Mouse (Mus musculus): ENCODE measurements around the gene Elfn2.

Gene Elfn2

DNA sequence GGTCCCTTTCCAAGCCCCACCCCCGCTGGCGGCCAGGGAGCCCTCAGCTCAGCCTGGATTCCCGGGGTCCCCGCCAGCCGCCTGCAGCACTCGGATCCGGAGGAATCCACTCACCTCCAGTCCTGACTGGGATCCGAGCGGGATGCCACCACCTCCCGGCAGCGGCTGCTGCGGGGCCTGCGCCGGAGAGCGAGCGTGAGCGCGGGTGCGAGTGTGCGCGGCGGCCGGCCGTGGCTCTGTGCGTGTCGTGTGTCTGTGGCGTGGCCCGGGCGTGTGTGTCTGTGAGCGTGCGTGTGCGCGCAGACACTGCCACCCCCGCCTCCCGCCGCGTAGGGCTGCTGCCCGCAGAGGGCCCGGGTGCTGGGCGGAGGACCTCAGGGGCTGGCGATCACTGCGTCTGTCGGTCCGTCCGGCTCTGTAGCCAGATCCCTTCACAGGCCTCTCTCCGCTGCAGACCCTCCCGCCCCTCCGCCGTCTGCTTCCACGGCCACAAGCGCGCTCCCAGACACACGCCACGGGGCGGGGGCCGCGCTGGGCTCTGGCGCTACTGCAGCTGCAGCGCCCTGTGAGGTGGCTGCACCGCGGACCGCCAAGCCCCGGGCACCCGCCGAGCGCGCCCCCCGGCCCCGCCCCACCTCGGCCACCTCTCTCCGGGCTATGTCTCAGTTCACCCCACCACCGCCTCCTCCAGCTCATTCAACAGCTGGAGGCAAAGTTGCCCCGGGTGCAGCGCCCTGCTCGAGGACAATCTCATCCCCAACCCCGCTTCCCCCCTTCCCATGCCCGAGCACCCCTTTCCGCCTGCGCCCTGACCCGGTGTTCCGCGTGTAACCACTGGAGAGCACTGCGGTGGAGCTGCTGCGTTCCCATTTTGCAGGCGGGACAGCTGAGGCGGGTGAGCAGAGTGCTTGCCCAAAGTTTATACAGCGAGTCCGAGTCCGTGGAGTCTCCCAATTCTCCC is at the start of gene Elfn2:
Elfn2 (minus strand) TSS at position 482 of the 961 bp plus-strand sequence.
- DNase-seq (ENCODE audit: low read depth): no peak

DNA sequence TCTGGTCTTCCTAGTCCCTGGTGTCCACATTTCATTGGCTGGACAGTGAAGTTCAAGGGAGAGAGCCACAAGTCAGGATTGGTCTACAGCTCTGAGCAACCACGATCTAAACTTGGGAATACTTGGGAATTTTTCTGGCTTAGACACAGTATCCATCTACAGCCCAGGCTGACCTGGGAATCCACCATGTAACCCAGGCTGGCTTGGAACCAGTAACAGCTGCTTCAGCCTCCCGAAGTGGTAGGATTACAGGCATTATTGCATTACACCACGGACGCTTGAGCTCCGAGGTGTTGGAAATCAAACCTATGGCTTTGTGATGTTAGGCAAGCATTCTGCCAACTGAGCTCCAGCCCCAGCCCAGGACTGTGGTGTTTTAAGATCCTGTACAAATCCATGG is 45.1 kb upstream of the Elfn2 start:
- DNase-seq (ENCODE audit: low read depth): no peak

DNA sequence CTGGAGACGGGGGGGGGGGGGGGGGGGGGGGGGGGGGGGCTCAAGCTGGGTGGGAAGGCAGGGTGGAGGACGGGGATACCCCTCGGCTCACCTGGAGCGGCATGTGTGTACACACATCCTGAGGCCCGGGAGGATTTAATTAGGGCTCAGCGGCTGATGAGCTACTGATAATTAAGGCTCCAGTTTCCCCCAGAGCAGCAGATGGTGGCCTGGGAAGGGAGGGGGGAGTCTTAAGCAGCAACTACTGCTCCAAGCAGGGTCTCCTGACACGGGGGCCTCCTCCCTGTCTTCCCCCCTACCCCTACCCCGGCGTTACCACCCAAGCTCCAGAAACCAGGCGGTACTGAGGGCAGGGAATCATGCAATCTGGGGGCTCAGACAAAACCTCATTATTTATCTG is 44.6 kb upstream of the Elfn2 start:
- DNase-seq (ENCODE audit: low read depth): no peak

DNA sequence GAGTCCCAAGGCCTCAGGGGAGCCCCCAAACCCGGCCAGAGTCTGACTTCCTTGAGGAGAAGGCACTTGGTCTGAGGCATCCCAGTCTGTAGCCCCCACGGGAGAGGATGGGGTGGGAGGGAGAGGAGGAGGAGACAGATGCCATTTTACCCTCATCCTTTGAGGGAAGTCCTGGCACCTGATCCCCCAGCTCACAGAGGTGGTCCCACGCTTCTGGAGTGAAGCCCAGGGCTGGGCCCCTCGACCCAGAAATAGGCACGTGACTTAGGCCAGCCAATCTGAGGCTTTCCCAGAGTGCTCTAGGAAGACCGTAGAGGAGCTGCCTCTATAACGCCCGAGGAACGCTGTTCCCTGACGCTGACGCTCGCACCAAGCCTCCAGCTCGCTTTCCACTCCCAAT is 42.5 kb upstream of the Elfn2 start:
- no peak for DNase-seq (ENCODE audit: low read depth)

DNA sequence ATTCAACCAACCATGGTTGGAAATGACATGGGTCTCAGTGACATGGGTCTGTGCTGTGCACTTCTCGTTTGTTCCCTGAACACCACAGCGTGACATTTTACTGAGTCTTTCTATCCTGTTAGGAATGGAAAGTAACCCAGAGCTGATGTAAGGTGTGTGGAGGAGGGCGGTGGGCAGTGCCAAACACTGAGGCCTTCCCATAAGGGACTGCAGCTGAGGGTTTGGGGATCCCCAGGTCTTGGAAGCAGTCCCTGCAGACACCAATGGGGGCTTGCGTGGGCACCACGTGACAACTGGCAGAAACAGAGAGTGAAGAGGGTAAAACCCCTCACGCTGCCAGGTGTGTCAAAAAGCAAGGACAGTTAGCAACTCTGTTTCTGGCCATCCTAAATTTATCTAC is 39.6 kb upstream of the Elfn2 start:
- DNase-seq (ENCODE audit: low read depth): no peak

DNA sequence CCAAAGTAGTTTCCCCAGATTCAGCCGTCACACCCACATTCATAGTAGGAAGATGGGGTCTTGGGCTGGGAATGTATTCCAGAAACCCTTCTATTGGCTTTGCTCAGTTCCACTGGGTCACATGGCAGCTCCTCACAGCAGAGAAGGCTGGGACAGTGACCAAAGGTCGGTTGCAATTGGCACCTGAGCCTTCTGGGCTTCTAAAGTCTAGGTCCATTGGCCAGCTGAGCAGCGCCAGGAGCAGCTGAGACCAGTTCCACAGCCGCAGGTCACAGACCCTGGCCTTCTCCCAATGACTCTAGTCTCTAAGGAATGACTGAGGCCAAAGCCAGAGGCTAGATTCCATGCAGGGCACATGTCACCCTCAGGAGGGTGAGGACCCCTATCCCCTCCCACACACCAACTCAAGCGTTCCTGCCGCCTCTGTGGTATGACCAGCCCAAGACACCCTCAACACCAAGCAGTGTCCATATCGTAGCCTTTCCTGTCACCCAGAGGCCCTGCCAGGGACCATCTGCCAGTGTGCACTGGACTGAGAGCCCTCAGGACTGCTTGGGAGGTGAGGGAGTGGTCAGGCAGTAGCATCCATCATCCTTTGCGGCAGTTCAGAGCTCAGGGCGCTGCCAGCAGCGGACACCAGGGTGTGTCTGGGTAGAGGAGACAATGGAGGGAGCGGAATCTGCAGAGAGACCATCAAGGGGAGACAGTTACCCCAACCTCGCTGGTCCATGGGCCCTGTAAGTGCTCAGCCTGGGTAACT is 37.6 kb upstream of the Elfn2 start:
- no peak for DNase-seq (ENCODE audit: low read depth)

DNA sequence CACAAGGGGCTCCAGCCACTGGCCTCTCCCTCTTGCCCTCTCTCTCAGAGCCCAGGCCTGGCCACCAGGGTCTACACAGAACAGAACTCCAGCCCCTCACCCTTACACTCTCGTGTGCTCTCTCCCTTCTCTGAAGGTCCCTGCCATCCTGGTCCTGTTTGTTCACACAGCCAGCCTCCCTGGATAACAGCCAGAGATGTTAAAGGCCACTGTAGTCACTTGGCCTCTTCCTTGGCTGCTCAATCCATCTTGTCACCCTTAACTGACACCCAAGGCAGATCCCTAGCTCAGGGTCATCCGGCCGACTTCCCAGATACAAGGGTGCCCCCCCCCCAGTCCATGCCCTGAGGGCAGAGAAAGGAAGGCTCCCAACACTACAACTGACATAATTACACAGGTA is 36.7 kb upstream of the Elfn2 start:
- no peak for DNase-seq (ENCODE audit: low read depth)

DNA sequence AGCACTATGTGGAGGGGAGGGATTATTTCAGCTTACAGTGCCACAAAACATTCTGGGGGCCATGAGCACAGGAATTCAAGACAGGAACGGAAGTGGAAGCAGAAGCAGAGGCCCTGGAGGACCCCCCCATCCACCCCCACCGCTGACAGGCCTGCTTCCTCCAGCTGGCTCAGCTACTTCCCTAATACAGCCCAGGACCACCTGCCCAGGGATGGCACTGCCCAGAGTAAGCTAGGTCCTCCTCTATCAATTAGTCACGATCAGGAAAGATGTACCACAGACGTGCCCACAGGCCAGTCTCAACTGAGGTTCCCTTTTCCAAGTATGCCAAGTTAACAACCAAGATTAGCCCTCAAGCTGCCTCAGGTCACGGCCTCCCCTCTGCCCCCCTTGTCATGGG is 35.6 kb upstream of the Elfn2 start:
- no peak for DNase-seq (ENCODE audit: low read depth)

DNA sequence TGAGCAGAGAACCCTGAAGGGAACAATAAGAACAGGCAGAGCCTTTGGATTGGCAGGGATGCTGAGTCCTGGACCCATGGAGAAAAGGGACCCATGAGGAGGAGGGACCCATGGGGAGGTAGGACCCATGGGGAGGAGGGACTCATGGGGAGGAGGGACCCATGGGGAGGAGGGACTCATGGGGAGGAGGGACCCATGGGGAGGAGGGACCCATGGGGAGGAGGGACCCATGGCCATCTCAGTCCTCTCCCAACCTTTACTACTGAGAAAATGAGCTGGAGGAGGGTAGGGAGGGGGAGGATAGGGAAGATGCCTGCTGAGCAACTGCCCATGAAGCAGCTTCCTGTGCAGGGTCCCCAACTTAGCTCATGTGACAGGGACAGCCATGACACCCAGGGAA is 34.4 kb upstream of the Elfn2 start:
- DNase-seq (ENCODE audit: low read depth): no peak

DNA sequence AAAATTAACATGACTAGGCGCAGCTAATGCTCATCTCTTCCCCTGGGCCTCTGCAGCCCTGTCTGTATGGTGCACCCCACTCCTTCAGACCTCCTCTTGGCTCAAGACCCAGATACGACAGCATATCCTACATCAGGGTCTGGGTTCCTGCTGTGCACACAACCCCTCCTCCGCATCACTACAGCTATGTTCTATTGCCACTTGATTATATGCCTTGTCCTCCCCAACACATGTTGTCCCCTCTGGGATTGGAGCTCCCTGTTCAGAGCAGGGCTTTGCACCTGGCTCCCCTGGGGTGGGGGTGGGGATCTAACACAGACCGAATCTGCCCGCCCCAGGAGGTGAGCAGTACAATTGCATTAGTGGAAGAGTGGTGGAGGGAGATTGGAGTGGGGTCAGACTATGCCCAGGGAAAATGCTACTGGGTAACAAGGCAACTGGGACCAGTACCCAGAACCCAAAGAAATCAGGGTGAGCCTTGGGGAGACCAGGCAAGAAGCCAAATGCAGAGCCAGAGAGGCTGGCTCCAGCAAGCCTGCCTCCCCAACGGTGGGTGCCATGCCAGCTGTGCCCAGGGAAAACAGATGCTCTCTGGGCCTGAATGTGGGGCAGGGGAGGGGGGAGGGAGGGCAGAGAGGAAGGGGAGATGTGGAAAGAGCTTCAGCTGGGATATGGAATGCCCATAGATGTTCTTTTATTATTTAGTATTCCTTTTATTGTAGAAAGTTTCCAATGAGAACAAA is 32.2 kb upstream of the Elfn2 start:
- DNase-seq (ENCODE audit: low read depth): no peak

DNA sequence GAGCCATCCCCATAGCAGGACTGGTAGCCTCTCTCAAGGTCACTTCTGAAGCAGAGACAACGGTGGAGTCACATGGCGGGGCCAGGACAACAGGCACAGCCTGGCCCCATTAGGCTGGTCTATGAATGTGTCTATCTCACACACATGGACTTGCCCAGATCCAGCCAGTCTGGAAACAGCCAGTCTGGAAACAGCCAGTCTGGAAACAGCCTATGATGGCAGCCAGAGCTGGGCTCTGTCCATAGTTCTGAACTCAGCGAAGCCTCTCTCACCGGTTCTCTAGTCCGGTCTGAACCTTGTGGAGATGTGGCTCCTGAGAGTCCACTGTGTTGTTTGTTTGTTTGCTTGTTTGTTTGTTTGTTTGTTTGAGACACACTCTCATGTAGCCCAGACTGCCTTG is 31.3 kb upstream of the Elfn2 start:
- no peak for DNase-seq (ENCODE audit: low read depth)

DNA sequence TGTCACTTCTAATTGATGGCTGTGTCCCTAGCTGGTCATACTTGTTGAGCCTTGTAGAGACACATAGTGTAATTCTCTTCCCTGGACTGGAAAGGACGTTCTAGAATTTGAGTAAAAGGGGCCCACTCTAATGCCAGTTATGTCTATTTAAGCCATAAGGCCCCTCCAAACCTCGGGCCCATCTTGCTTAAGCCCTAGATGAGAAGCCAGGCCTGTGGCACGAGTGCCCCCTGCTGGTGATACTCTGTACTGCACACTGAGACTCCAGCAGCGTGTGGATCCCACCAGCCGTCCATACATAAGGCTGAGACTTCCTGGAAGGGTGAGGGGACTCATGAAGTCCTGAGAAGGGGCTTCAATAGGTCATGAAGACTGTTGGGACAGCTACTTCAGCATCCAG is 25.6 kb upstream of the Elfn2 start:
- peak; percentile 25 for DNase-seq (ENCODE audit: low read depth)

DNA sequence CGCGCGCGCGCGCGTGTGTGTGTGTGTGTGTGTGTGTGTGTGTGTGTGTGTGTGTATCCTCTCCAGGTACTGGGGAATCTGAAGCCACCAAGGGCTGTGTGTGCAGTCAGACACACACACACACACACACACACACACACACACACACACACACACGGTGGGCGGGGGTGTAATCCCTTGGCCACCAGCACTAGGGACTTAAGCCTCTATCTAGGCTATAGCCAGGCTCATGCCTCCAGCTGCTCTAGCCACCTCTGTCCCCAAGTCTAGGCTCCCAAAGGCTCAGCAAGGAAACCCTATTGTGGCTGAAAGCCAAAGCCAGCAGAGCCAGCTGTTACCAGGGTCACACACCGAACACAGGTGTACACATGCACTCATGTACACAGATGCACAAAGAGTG is 24.3 kb upstream of the Elfn2 start:
- no peak for DNase-seq (ENCODE audit: low read depth)

DNA sequence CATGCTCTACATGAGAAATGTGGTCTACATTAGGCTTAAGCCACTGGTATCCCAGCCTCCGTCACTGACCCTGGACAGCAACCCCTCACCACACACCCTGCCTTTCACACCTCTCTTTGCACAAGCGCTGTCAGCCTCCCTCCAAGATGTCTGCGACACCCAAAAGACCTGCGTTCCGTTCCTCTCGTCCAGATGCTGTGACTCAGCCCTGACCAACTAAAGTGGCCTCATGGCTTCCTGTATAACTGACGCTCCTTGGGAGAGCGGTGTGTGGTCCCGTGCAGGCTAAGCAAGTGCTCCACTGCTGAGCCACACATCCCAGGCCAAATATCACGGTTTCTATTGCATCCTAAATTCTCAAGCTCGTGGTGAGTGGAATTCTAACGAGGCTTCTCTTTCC is 22.1 kb upstream of the Elfn2 start:
- DNase-seq (ENCODE audit: low read depth): no peak

DNA sequence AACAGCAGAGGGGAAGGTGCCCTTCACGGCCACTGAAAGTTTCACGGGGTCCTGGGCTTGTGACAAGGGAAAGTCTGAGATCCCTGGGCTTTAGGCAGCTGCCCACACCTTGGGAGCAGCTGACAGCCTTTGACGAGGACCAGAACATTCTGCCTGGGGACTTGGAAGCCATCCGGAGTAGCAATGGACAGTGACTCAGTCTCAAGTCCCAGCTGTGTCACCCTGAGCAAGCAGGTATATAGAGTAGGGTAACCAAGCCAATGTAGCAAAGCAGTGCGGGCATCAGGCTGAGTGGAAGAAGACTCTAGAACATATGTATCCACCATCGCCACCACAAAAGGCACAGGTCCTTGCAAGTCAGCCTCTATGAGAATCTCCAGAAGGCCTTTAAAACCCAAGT is 18.6 kb upstream of the Elfn2 start:
- no peak for DNase-seq (ENCODE audit: low read depth)

DNA sequence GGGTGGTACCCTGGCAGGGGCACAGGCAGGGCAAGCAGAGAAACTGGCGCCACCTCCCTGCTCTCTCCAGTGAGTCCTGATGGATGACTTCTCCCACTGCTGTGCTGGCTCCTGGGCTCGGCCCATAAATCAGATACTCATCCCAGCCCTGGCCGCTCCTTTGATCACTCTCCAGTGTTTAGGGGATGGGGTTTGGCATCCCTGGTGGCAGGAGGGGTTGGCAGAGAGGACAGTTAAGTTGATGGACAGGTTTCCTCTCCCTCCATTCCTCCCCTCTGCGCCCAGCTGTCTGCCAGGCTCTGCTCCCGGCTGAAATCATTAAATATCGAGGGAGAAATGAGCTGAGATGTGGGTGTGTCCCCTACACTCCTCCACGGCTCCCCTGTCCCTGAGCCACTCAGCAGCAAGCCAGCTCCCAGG is 18.1 kb upstream of the Elfn2 start:
- DNase-seq (ENCODE audit: low read depth): no peak

DNA sequence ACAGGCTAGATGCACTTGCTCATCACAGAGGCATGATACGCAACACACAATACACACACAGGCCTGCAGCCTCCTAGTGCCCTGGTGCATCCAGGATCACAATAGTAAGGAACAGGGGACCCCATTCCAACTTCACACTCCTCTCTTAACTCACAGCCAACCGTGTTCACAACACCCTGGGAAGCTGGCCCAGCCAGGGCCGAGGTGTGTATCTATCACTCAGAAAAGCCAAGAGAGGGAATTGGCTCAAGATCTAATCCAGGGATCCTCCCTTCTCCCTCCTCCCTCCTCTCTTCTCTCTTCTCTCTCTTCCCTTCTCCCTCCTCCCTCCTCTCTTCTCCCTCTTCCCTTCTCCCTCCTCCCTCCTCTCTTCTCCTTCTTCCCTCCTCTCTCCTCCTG is 17.6 kb upstream of the Elfn2 start:
- no peak for DNase-seq (ENCODE audit: low read depth)

DNA sequence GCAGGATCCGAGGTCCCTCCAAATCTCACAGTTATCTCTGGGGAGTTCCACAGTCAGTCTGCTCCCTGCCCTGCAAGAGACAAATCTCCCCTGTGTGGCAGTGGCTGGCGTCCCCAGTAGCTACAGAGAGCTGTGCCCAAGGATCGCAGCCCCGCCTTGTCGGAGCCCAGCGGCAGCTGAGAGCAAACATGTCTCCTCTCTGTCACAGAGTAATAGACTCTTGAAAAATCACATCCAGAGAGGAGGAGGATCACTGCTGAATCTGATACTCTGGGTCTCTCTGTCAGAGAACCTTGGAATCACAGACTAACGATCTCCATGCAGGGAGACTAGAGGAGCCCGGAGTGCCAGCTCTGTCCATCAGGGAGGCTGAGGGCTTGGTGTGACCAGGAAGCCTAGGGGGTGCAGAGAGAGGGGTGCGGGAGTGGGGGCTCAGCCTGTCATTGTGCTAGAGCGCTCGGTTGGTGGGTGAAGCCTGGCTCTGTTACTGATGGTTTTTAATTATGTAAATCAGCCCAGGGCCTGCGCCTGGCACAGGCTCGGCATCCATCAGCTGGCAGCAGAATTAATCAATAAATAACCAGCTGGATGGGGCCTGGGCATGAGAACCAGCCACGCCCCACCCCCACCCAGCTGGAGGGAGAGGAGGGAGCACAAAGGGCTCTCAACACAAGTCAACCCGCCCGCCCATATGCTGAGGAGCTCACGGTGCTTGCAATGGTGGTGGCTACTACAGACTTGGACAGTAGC is 17.0 kb upstream of the Elfn2 start:
- no peak for DNase-seq (ENCODE audit: low read depth)

DNA sequence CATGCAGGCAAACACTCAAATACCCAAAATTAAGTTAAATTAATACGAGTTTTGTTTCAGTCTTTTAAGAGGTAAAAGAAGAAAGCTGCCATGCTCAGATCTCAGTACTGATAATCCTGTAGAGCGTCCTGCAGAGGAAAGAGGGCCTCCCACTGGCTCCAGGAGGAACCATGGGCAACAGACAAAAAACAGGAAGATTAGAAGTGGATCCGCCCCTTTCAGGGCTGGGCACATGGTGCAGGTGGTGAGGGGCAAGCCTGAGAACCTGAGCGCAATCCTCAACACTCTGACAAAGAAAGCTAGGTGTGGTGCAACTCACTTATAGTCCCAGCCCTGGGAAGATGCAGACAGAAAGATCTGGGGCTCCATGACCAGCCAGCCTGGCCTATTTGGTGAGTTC is 13.3 kb upstream of the Elfn2 start:
- DNase-seq (ENCODE audit: low read depth): no peak

DNA sequence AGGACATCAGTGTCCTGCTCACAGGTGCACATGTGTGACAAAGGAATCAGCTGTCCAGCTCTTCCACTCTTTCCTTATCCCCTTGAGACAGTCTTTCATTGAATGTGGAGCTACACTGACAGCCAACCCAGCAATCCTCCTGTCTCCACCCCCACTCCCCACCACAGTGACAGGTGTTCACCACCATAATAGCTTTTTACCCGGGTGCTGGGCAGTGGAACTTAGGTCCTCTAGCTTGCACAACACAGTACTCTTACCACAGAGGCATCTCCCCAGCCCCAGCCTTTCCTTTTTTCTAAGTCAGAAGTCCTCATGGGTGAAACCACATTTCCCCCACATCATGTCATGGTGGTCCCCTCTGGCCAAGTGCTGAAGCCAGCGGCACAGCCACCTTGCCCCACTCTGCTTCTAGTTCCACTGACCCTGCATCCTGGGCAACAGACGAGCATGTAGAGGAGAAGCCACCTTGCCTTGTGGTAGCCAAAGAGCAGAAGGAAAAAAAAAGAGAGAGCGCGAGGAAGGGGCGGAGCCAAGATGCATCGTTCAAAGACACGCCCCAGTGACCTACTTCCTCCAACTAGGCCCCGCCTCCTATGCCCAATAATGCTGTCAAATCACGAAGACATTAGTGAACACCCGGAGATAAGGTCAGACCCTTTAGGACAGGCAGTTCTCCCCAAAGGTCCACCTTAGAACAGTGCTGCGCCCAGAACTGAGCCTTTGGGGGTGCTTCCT is 11.9 kb upstream of the Elfn2 start:
- DNase-seq (ENCODE audit: low read depth): no peak

DNA sequence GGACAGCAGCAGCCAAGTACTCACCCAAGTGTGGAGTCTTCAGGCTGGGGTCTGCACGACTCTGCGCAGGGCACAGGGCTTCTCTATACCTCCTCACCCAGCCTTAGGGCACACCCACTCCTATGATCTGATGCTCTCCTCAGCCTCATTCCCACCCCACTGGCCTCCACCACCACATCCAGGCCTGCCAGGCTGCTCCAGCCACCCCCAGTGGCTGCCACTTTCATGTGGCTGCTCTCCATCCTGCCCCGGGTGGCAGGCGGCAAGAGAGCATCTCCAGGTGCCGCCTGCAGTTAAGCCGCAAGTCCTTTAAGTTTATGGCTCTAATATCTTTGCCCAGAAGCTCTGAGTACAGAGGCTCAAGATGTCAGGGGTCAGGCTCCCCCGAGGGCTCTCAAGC is 8.1 kb upstream of the Elfn2 start:
- no peak for DNase-seq (ENCODE audit: low read depth)

All from fibroblast of lung, adult 2 months (primary cell).